Mouse (Mus musculus): ENCODE data around the gene Mycbp. TPM values are rescaled to one million over a fixed set of nuclear protein-coding genes. Genes with fewer than 3 reads are reported as not detected.

The Mycbp gene
- total RNA-seq (2014; rRNA removed) (4.4 and 8.1 TPM in 2 replicates), polyA plus RNA-seq (2015; fragmentation: Nextera tagmentation; extraction: Ambion mirVana) (45.0 and 50.7 TPM in 2 replicates)

GRCm38 (mm10) chr4:123904333-123905125 lies at the start of gene Mycbp:
Gene Mycbp, plus strand, starts transcription at chr4:123904832.
- peak; percentile 100 for ATAC-seq
- WGBS: under 1% methylated on average over 41 of the region's 49 CpGs
- peak within 1 kb of the TSS; percentile 78 for H3K4me2 ChIP-seq (ENCODE audit: low read depth, low read length)
- peak within 1 kb of the TSS; percentile 75 for H3K4me3 ChIP-seq (ENCODE audit: low read length)
- no peak for TF ChIP-seq CTCF (IDR thresholded peaks at IDR 0.05; ENCODE audit: low read depth)
- peak within 1 kb of the TSS; percentile 66 for H3K9ac ChIP-seq (replicated peaks; ENCODE audit: low read length)
- peak; percentile 99 for DNase-seq (ENCODE audit: low spot score)
- no peaks in the 10 kb centered on the region for H3K27me3 ChIP-seq (ENCODE audit: insufficient read depth, low read length)
- peak within 1 kb of the TSS; percentile 65; the same call in 1 of the 2 replicates for H3K27ac ChIP-seq
- H3K36me3 ChIP-seq (ENCODE audit: insufficient read depth, low read length): no peaks in the 10 kb centered on the region
- peaks cover 11% of the 10 kb centered on the region; the same call in 1 of the 2 replicates for H3K4me1 ChIP-seq (ENCODE audit: insufficient read depth, low read length)
- H3K9me3 ChIP-seq (ENCODE audit: low read length): no peaks in the 10 kb centered on the region

GRCm38 (mm10) chr4:123856888-123857287 lies 47.7 kb upstream of the Mycbp start:
- H3K27me3 ChIP-seq (ENCODE audit: insufficient read depth, low read length): no peaks in the 10 kb centered on the region
- 43% methylated on average over 4 of the region's 4 CpGs for WGBS
- no peak overlapping the region for H3K27ac ChIP-seq
- no peaks in the 10 kb centered on the region for H3K4me1 ChIP-seq (ENCODE audit: insufficient read depth, low read length)
- H3K9ac ChIP-seq (replicated peaks; ENCODE audit: low read length): no peak overlapping the region
- no peaks in the 10 kb centered on the region for H3K9me3 ChIP-seq (ENCODE audit: low read length)
- H3K36me3 ChIP-seq (ENCODE audit: insufficient read depth, low read length): no peaks in the 10 kb centered on the region
- ATAC-seq (no peak), DNase-seq (ENCODE audit: low spot score) (no peak)
- no peak for TF ChIP-seq CTCF (IDR thresholded peaks at IDR 0.05; ENCODE audit: low read depth)
- H3K4me2 ChIP-seq (ENCODE audit: low read depth, low read length): no peak overlapping the region
- no peak overlapping the region for H3K4me3 ChIP-seq (ENCODE audit: low read length)

GRCm38 (mm10) chr4:123858090-123858489 lies 46.5 kb upstream of the Mycbp start:
- Histone ChIP-seq H3K9ac (replicated peaks; ENCODE audit: low read length) (no peak overlapping the region), H3K4me1 (ENCODE audit: insufficient read depth, low read length) (no peaks in the 10 kb centered on the region), H3K27me3 (ENCODE audit: insufficient read depth, low read length) (no peaks in the 10 kb centered on the region), H3K9me3 (ENCODE audit: low read length) (no peaks in the 10 kb centered on the region), H3K36me3 (ENCODE audit: insufficient read depth, low read length) (no peaks in the 10 kb centered on the region), H3K4me3 (ENCODE audit: low read length) (no peak overlapping the region), H3K27ac (no peak overlapping the region), H3K4me2 (ENCODE audit: low read depth, low read length) (no peak overlapping the region)
- ATAC-seq (no peak), DNase-seq (ENCODE audit: low spot score) (no peak)
- no peak for TF ChIP-seq CTCF (IDR thresholded peaks at IDR 0.05; ENCODE audit: low read depth)
- 85% methylated on average over 7 of the region's 7 CpGs for WGBS

- Histone ChIP-seq H3K36me3 (ENCODE audit: insufficient read depth, low read length) (no peaks in the 10 kb centered on the region), H3K9ac (replicated peaks; ENCODE audit: low read length) (no peak within 1 kb of the TSS), H3K4me1 (ENCODE audit: insufficient read depth, low read length) (no peaks in the 10 kb centered on the region), H3K4me3 (ENCODE audit: low read length) (no peak within 1 kb of the TSS), H3K27me3 (ENCODE audit: insufficient read depth, low read length) (no peaks in the 10 kb centered on the region), H3K4me2 (ENCODE audit: low read depth, low read length) (no peak within 1 kb of the TSS), H3K27ac (no peak within 1 kb of the TSS), H3K9me3 (ENCODE audit: low read length) (no peaks in the 10 kb centered on the region)
- no peak for ATAC-seq
- TF ChIP-seq CTCF (IDR thresholded peaks at IDR 0.05; ENCODE audit: low read depth): no peak
- WGBS: 82% methylated on average over 3 of the region's 3 CpGs
- DNase-seq (ENCODE audit: low spot score): no peak
Measured at GRCm38 (mm10) chr4:123859379-123859778, 45.3 kb upstream of the Mycbp start, which contains the start of gene 4933427I04Rik. Gene 4933427I04Rik, plus strand, starts transcription at chr4:123859679.

- Histone ChIP-seq H3K4me2 (ENCODE audit: low read depth, low read length) (no peak overlapping the region), H3K9ac (replicated peaks; ENCODE audit: low read length) (no peak overlapping the region), H3K27me3 (ENCODE audit: insufficient read depth, low read length) (no peaks in the 10 kb centered on the region), H3K4me3 (ENCODE audit: low read length) (no peak overlapping the region), H3K36me3 (ENCODE audit: insufficient read depth, low read length) (no peaks in the 10 kb centered on the region), H3K4me1 (ENCODE audit: insufficient read depth, low read length) (no peaks in the 10 kb centered on the region), H3K27ac (no peak overlapping the region), H3K9me3 (ENCODE audit: low read length) (no peaks in the 10 kb centered on the region)
- no peak for DNase-seq (ENCODE audit: low spot score)
- 51% methylated on average over 2 of the region's 2 CpGs for WGBS
- TF ChIP-seq CTCF (IDR thresholded peaks at IDR 0.05; ENCODE audit: low read depth): no peak
- ATAC-seq: no peak
Measured at GRCm38 (mm10) chr4:123859803-123860202, 44.8 kb upstream of the Mycbp start.

GRCm38 (mm10) chr4:123860621-123861020 lies 44.0 kb upstream of the Mycbp start:
- H3K4me2 ChIP-seq (ENCODE audit: low read depth, low read length): no peak overlapping the region
- H3K9ac ChIP-seq (replicated peaks; ENCODE audit: low read length): no peak overlapping the region
- no peak overlapping the region for H3K27ac ChIP-seq
- DNase-seq (ENCODE audit: low spot score) (no peak), ATAC-seq (no peak)
- TF ChIP-seq CTCF (IDR thresholded peaks at IDR 0.05; ENCODE audit: low read depth): no peak
- no peaks in the 10 kb centered on the region for H3K4me1 ChIP-seq (ENCODE audit: insufficient read depth, low read length)
- H3K36me3 ChIP-seq (ENCODE audit: insufficient read depth, low read length): no peaks in the 10 kb centered on the region
- no peaks in the 10 kb centered on the region for H3K27me3 ChIP-seq (ENCODE audit: insufficient read depth, low read length)
- H3K4me3 ChIP-seq (ENCODE audit: low read length): no peak overlapping the region
- 88% methylated on average over 5 of the region's 5 CpGs for WGBS
- no peaks in the 10 kb centered on the region for H3K9me3 ChIP-seq (ENCODE audit: low read length)

- no peak for ATAC-seq
- no peaks in the 10 kb centered on the region for H3K36me3 ChIP-seq (ENCODE audit: insufficient read depth, low read length)
- H3K4me2 ChIP-seq (ENCODE audit: low read depth, low read length): no peak overlapping the region
- WGBS: 93% methylated on average over 5 of the region's 5 CpGs
- no peak for DNase-seq (ENCODE audit: low spot score)
- TF ChIP-seq CTCF (IDR thresholded peaks at IDR 0.05; ENCODE audit: low read depth): no peak
- H3K4me3 ChIP-seq (ENCODE audit: low read length): no peak overlapping the region
- H3K4me1 ChIP-seq (ENCODE audit: insufficient read depth, low read length): no peaks in the 10 kb centered on the region
- H3K9me3 ChIP-seq (ENCODE audit: low read length): no peaks in the 10 kb centered on the region
- no peaks in the 10 kb centered on the region for H3K27me3 ChIP-seq (ENCODE audit: insufficient read depth, low read length)
- no peak overlapping the region for H3K9ac ChIP-seq (replicated peaks; ENCODE audit: low read length)
- H3K27ac ChIP-seq: no peak overlapping the region
Measured at GRCm38 (mm10) chr4:123893726-123894125, 10.9 kb upstream of the Mycbp start.
